Mouse (Mus musculus): ENCODE data around the gene Gm11444.
A peak's percentile ranks its signal among the peaks of the same experiment; 100 is the strongest.

The Gm11444 gene

GRCm38 (mm10) chr11:85835753-85836522, 14.2 kb downstream of the Gm11444 start:
- DNase-seq (ENCODE audit: low read depth, low spot score) = no peak

DNA sequence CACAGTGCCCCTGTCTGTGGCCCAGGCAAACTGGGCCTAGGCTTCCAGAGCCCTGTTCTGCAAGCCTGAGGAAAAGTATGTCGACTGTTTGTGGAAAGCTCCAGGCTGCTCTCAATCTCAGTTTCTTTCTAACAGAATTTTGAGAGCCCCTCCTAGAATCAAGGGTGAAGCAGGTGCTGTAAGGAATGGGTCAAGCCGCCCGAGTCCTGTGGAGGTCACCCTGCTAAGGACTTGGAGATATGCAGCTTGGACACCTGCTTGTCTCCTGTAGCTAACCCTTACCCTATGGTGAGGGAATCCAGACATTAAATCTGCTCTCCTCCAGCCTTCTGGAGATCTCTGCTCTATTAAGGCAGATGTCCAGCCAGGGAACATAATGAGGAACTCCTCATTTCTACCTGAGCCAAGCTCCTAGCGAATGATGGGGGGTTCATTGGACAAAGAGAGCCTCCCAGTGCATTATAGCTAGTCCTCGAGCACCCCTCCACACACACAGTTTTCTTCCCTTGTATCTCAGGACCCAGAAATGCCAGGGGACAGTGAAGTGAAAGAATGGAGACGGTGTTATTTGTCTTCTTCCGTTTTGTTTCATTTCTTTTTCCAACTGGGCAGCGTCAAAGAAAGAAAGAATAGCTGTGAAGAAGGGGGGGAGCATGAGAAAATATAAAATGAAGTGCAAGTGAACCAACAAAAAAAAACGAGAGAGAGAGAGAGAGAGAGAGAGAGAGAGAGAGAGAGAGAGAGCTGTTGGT, 15.0 kb downstream of the Gm11444 start:
- DNase-seq (ENCODE audit: low read depth, low spot score) = no peak

DNA sequence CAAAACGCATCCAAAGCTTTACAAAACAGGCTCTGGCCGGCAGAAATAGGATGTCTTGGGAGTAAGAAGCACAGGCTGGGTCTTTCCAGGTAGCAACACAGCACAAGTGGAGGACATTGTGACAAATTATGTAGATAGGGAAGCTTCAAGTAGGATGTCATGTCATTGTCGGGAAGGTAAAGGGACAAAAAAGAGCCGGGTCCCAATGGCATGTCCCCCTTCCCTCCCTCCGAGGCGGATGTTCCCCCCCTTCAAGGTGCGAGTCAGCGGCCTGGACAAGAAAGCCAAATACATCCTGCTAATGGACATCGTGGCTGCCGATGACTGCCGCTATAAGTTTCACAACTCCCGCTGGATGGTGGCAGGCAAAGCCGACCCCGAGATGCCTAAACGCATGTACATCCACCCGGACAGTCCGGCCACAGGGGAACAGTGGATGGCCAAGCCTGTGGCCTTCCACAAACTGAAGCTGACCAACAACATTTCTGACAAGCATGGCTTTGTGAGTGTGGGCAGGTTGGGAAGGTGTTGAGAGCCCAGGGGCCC, 15.7 kb downstream of the Gm11444 start:
- DNase-seq (ENCODE audit: low read depth, low spot score) = no peak

- no peak for DNase-seq (ENCODE audit: low read depth, low spot score)
Observed at GRCm38 (mm10) chr11:85833761-85834385, 16.3 kb downstream of the Gm11444 start.

- no peak for DNase-seq (ENCODE audit: low read depth, low spot score)
Observed at GRCm38 (mm10) chr11:85833081-85833521, 17.0 kb downstream of the Gm11444 start.

GRCm38 (mm10) chr11:85832231-85832924, 17.8 kb downstream of the Gm11444 start, which contains the start of gene Tbx2:
TSS of gene Tbx2 (plus strand) at chr11:85832551.
- peak; percentile 79 for DNase-seq (ENCODE audit: low read depth, low spot score)

GRCm38 (mm10) chr11:85831656-85832230, 18.4 kb downstream of the Gm11444 start:
- no peak for DNase-seq (ENCODE audit: low read depth, low spot score)

- peak; percentile 71 for DNase-seq (ENCODE audit: low read depth, low spot score)
Observed at GRCm38 (mm10) chr11:85830901-85831341, 19.2 kb downstream of the Gm11444 start.

- DNase-seq (ENCODE audit: low read depth, low spot score) = no peak
Observed at GRCm38 (mm10) chr11:85829520-85830440, 20.4 kb downstream of the Gm11444 start.

DNA sequence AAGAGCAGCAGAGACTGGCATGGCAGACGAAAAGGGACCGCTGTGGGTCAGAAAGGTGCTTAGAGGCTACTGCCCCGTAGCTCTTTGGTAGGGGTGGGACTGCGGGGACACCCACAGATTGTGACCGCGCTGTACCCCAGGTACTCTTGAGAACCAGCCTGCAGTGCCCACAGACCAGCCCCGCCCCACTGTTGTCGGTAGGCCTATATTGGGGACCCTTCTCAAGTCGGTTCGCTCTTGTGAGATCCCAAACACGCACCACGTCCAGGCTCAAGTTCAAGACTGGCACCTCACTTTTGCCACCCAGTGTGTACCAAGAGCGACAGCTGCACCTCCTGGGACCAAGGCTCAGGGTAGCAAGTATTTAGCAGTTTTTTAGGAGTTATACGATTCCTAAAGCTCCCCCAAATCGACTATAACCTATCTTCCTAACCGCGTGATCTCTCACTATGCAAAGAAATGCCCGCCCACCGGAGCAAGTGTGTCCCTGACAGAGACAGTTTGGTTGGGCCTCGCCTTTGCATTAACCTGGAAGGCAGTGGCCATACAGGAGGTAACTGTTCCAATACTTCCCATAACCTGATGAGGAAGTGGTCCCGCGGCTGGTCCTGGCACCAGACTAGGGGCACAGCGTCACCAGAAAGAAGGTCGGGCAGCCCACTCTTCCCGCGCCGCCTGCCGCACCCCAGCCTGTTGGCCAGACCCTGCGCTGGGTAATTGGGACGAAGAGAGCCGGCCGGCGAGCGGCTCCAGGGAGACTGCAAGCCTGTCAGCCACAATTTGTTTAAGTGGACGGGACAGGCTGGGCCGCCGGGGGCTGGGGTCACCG, 21.2 kb downstream of the Gm11444 start:
- DNase-seq (ENCODE audit: low read depth, low spot score) = no peak

DNA sequence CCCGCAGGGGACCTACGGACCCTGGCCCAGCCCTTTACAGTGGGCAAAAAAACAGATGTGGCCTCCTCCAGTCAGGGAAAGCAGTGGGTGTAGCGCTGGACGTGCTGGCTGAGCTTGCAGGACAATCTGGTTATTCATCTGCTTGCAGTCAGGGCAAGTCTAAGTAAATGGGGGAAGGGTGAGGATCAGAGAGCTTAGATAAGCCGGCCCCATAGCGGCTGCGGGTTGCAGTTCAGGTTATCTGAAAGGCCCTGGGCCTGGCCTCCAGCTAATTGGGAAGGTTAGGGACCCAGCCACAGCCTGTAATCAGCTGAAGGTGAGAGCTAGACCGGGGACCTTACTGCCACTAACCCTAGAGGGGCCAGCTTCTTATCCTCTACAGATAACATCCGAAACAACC, 22.8 kb downstream of the Gm11444 start:
- no peak for DNase-seq (ENCODE audit: low read depth, low spot score)

DNA sequence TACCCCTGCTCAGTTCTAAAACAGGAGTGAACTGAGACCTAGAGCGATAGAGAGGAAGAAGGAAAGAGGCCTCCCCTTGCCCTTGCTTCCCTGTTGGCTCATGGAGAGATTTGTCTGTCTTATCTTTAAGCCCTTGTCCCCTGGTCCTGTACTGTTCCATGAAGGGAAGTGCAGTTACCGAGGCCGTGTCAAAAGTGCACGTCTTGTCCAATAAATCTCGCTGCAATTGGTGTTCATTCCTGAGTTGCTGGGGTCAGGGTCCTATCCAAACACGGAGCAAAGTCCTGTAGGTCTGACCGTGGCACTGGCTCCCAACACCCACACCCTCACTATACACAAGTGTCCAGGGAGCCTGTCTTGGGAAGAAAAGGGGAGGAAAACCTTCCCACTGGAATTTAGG, 24.3 kb downstream of the Gm11444 start:
- DNase-seq (ENCODE audit: low read depth, low spot score) = no peak

- no peak for DNase-seq (ENCODE audit: low read depth, low spot score)
Observed at GRCm38 (mm10) chr11:85825031-85825430, 25.1 kb downstream of the Gm11444 start.

GRCm38 (mm10) chr11:85823794-85824193, 26.3 kb downstream of the Gm11444 start:
- DNase-seq (ENCODE audit: low read depth, low spot score) = no peak

GRCm38 (mm10) chr11:85823181-85823580, 27.0 kb downstream of the Gm11444 start:
- no peak for DNase-seq (ENCODE audit: low read depth, low spot score)

DNA sequence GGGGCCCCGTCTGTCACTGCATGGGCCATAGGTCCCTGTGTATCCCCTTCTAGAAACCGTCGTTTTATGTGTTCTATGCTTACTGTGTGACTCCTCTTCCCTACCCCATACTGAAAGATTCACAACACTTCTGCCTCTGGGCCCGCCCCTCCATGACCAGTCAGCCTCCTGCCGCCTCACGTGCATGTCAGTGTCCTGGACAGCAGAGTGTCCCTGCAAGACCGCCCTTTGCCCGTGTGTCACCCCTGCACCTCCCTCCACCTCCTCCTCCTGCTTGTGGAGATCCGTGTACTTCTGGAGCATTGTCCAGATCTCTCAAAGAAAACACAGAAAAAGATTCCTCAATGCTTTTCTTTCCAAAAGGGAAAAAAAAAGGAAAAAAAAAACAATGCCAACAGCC, 28.5 kb downstream of the Gm11444 start:
- DNase-seq (ENCODE audit: low read depth, low spot score) = no peak

DNA sequence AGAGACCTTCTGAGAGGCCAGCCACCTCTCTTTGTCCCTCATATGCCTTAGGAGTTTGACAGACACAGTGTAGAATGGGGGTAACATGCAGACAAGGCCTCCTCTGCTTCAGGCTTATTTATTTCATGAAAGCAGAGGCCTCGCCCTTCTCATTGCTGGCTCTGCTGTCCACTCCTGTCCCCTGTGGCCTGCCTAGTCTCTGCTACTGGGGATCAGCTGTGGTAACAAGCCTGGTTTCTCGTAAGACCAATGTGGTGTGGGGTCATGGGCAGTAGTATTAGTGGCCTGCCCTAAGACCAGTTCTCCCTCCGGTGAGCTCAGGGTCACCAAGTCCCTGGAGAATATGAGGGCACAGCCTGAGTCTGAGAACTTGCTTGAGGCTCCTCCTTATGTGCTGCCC, 29.2 kb downstream of the Gm11444 start:
- no peak for DNase-seq (ENCODE audit: low read depth, low spot score)

GRCm38 (mm10) chr11:85818401-85818800, 31.7 kb downstream of the Gm11444 start:
- DNase-seq (ENCODE audit: low read depth, low spot score) = no peak

- DNase-seq (ENCODE audit: low read depth, low spot score) = no peak
Observed at GRCm38 (mm10) chr11:85816471-85816870, 33.7 kb downstream of the Gm11444 start.

Measured in forelimb bud, embryonic 11.5 days (tissue).